Mouse (Mus musculus) midbrain, embryonic 13.5 days (tissue): Measurements from ENCODE around the gene Ddc. TPM values are rescaled to one million over a fixed set of nuclear protein-coding genes. Genes with fewer than 3 reads are reported as not detected.

Experiments
- ATAC-seq: fragments of 200-750 bp; cut with Nextera tagmentation; 2 replicates; pipeline ENCODE4 v1.8.0; 2017; ENCODE audit warnings: mild to moderate bottlenecking, moderate TSS enrichment, moderate library complexity
- H3K27ac ChIP-seq: fragments of 300-500 bp; sonication (generic); 2 replicates; pipeline ENCODE4 v1.5.1; 2015; ENCODE audit warnings: inconsistent platforms, mild to moderate bottlenecking, moderate library complexity
- H3K27me3 ChIP-seq: fragments of 300-500 bp; sonication (generic); 2 replicates; pipeline ENCODE4 v1.6.1; 2015; ENCODE audit warnings: mild to moderate bottlenecking, inconsistent platforms
- H3K36me3 ChIP-seq: fragments of 300-500 bp; sonication (generic); 2 replicates; pipeline ENCODE4 v1.6.1; 2015; ENCODE audit warnings: mild to moderate bottlenecking, inconsistent platforms
- H3K4me1 ChIP-seq: fragments of 300-500 bp; sonication (generic); replicated peaks from 2 replicates; pipeline ENCODE4 v1.6.1; 2015; ENCODE audit warnings: inconsistent platforms
- H3K4me2 ChIP-seq: fragments of 300-500 bp; sonication (generic); replicated peaks from 2 replicates; pipeline ENCODE4 v1.6.1; 2015; ENCODE audit warnings: moderate library complexity, mild to moderate bottlenecking, inconsistent platforms
- H3K4me3 ChIP-seq: fragments of 300-500 bp; sonication (generic); replicated peaks from 2 replicates; pipeline ENCODE4 v1.5.1; 2015; ENCODE audit warnings: mild to moderate bottlenecking, inconsistent platforms
- H3K9ac ChIP-seq: fragments of 300-500 bp; sonication (generic); replicated peaks from 2 replicates; pipeline ENCODE4 v1.6.1; 2015; ENCODE audit warnings: mild to moderate bottlenecking, inconsistent platforms
- H3K9me3 ChIP-seq: fragments of 300-500 bp; sonication (generic); 2 replicates; pipeline ENCODE4 v1.6.1; 2016; ENCODE audit warnings: mild to moderate bottlenecking, inconsistent platforms
- WGBS: fragments of 180-500 bp; shearing (Covaris S2); methylation state at CpG from one replicate; pipeline ENCODE4 v1.1.7; 2015; 5-methylcytosine and 5-hydroxymethylcytosine counted together
- polyA plus RNA-seq: library from polyadenylated mRNA; unstranded; fragments of >200 nt; fragmentation: Nextera tagmentation; extraction: Ambion mirVana; gene quantifications from 2 replicates; pipeline ENCODE4 v1.2.1, GENCODE M21; 2015

Gene Ddc
- polyA plus RNA-seq, result 17.8 and 43.0 TPM in 2 replicates

DNA sequence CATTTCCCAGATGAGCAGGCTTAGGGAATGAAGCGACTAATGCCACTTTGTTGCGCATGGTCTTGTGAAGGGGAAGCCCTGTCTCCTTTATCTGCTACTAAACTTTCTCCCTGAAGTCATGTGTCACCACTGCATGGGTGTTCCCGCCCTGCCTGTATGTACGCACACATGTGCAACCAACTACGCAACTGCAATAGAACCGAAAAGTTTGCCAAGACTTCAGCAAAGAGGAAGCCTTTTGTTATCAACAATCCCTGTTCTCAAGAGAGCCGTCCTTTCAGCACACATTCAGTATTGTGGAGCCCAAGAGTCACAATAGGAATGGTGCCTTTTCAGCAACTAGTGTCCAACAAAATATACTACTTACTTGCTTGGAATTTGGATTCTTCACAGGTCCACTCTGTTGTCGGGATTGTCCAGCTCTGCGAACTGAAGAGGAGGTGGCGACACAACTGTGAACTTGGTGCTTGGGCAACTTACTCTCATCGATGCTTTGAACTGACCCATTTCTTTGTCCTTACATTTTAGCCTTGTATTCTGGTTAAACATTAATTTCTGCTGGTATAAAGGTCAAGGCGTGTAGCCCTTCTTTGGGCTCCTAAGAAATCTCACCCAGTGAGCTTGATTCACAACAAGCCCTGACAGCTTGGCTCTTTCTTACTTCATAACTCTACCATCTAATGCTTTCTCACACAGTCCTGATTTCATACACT, at the start of gene Ddc:
Gene Ddc (minus strand): TSS at position 500 of the 713 bp plus-strand sequence.
- Histone ChIP-seq H3K4me2 (no peak within 1 kb of the TSS), H3K9ac (no peak within 1 kb of the TSS), H3K9me3 (no peaks in the 10 kb centered on the region), H3K36me3 (no peaks in the 10 kb centered on the region), H3K4me1 (no peaks in the 10 kb centered on the region), H3K4me3 (no peak within 1 kb of the TSS), H3K27me3 (no peaks in the 10 kb centered on the region), H3K27ac (no peak within 1 kb of the TSS)
- WGBS, result 81% methylated on average over 12 of the region's 12 CpGs
- no peak for ATAC-seq

- Histone ChIP-seq H3K4me1 (peaks cover 11% of the 10 kb centered on the region), H3K4me2 (no peak overlapping the region), H3K27ac (no peak overlapping the region), H3K4me3 (no peak overlapping the region), H3K9ac (no peak overlapping the region), H3K9me3 (no peaks in the 10 kb centered on the region), H3K36me3 (peaks cover 21% of the 10 kb centered on the region), H3K27me3 (no peaks in the 10 kb centered on the region)
- ATAC-seq, result no peak
- WGBS, result 93% methylated on average over 4 of the region's 4 CpGs
Observed at GRCm38 (mm10) chr11:11945766-11946165, 47.8 kb upstream of the Ddc start.

- Histone ChIP-seq H3K36me3 (peaks cover 21% of the 10 kb centered on the region), H3K27ac (no peak overlapping the region), H3K9me3 (no peaks in the 10 kb centered on the region), H3K9ac (no peak overlapping the region), H3K4me2 (no peak overlapping the region), H3K27me3 (no peaks in the 10 kb centered on the region), H3K4me3 (no peak overlapping the region), H3K4me1 (peaks cover 11% of the 10 kb centered on the region)
- no peak for ATAC-seq
- 97% methylated on average over 4 of the region's 4 CpGs for WGBS
Observed at GRCm38 (mm10) chr11:11944814-11945213, 46.9 kb upstream of the Ddc start.

GRCm38 (mm10) chr11:11944082-11944349, 46.1 kb upstream of the Ddc start:
- Histone ChIP-seq H3K9me3 (no peaks in the 10 kb centered on the region), H3K27me3 (no peaks in the 10 kb centered on the region), H3K9ac (no peak overlapping the region), H3K4me3 (no peak overlapping the region), H3K36me3 (peaks cover 21% of the 10 kb centered on the region), H3K27ac (no peak overlapping the region), H3K4me1 (peaks cover 8% of the 10 kb centered on the region), H3K4me2 (no peak overlapping the region)
- ATAC-seq, result no peak

DNA sequence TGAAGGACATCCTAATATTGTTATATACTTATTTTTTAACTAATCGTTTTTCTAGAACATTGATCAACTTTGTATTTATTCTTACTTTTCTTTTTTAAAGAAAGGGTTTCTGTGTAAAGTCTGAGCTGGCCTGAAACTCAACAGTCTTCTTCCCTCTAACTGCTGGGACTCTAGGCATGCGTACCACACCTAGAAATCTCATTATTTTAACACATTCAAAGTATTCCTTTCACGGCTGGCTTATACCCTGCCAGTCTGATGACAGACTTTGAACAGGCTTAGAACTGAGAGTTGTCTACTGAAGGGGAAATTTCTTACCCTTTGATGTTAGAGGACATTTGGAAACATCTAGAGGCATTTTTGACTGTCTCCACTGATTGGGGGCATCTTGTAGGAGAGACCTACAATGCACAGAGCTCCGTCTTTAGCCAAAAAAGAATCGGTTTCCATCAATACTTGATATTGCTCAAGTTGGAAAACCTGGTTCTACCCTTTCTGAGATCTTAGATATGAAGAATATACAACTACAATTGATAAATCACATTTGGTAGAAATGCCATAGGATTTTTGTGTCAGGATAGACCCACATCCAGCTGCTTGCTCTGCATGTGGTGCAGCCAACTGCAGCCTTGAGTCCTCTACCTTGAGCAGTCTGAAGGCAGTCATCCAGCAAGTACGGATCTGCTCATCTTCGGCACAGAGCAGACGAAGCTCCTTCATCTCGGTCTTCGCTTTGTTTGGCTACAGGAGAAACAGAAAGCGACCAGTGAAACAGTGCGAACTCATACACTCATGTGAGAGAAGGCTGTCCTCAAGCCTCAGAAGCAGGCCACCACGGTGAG, 45.5 kb upstream of the Ddc start:
- Histone ChIP-seq H3K36me3 (peaks cover 21% of the 10 kb centered on the region), H3K4me3 (no peak overlapping the region), H3K27me3 (no peaks in the 10 kb centered on the region), H3K4me2 (no peak overlapping the region), H3K4me1 (peaks cover 3% of the 10 kb centered on the region; the same call in 1 of the 2 replicates), H3K9ac (no peak overlapping the region), H3K9me3 (no peaks in the 10 kb centered on the region), H3K27ac (no peak overlapping the region)
- WGBS, result 79% methylated on average over 13 of the region's 13 CpGs
- ATAC-seq, result no peak

DNA sequence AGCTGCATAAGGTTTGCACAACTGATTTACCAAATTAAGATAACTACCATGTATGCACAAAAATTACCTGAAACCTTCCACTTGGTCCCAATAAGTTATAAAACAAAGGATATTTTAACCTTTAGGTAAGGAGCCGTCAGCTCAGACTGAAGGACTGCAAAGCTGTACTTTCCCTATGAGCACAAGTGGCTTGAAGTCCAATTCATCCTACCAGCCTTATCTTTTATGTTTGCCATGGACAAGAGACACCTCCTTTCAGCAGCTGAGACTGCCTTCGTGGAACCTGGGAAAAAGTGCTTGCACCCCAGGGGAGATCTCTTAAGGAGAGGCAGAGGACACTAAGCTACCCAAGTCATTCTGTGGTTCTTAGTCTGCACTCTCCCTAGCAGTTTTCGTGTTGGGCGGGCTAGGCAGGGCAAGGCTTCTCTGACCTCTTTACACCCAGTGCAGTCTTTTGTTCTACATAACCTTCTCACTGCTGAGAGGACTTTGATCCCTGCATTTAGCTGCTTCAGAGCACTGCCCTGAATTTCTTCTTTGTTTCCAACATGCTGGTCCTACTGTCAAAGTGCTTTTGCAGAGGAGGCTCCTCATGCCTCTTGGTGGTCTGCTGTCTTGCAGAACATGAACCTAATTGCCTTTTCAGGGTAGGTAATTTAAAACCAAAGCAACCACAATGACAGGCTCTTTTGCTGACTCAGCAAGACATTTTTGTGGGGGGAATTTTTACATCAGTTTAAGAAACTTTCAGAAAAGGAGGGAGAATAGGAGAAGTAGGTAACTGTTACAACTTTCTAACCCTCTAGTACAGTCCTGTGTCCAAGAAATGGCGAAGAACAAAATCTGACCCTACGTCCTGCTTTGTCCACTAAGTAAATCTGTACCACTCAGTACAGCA, 44.6 kb upstream of the Ddc start:
- Histone ChIP-seq H3K4me1 (no peaks in the 10 kb centered on the region), H3K9ac (no peak overlapping the region), H3K36me3 (peaks cover 24% of the 10 kb centered on the region), H3K9me3 (no peaks in the 10 kb centered on the region), H3K4me3 (no peak overlapping the region), H3K4me2 (no peak overlapping the region), H3K27ac (no peak overlapping the region), H3K27me3 (no peaks in the 10 kb centered on the region)
- no peak for ATAC-seq
- 33% methylated on average over 6 of the region's 6 CpGs for WGBS

- peaks cover 31% of the 10 kb centered on the region for H3K36me3 ChIP-seq
- 30% methylated on average over 5 of the region's 5 CpGs for WGBS
- no peak for ATAC-seq
Observed at GRCm38 (mm10) chr11:11940833-11941681, 43.1 kb upstream of the Ddc start.

DNA sequence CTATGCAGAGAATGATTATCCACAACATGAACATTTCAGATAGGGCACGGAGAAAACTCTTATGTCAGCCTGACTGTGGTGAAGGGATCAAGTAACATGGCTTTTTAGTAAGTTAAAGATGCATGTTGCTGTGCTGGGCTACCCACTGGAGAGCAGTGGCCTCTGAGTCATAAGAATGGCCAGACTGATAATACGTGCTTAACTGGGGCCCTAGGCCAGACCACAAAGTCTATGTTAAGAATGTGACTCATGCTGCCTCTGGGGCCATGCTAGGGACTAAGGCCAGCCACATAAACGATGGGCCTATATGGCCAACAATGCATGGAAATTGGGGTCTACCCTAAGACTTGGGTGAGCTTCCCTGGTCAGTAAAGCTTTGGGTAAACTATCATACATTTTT, 41.7 kb upstream of the Ddc start:
- H3K4me3 ChIP-seq, result no peak overlapping the region
- no peak for ATAC-seq
- 79% methylated on average over 3 of the region's 3 CpGs for WGBS

More at GRCm38 (mm10) chr11:11940833-11941681, 43.1 kb upstream of the Ddc start:
- Histone ChIP-seq H3K9me3 (no peaks in the 10 kb centered on the region), H3K4me1 (no peaks in the 10 kb centered on the region), H3K27me3 (no peaks in the 10 kb centered on the region), H3K4me2 (no peak overlapping the region), H3K27ac (no peak overlapping the region), H3K4me3 (no peak overlapping the region), H3K9ac (no peak overlapping the region)

GRCm38 (mm10) chr11:11938591-11938990, 40.6 kb upstream of the Ddc start:
- Histone ChIP-seq H3K9me3 (no peaks in the 10 kb centered on the region), H3K4me2 (no peak overlapping the region), H3K36me3 (peaks cover 37% of the 10 kb centered on the region), H3K27me3 (no peaks in the 10 kb centered on the region), H3K9ac (no peak overlapping the region), H3K27ac (no peak overlapping the region), H3K4me1 (no peaks in the 10 kb centered on the region), H3K4me3 (no peak overlapping the region)
- ATAC-seq, result no peak
- 95% methylated on average over 1 of the region's 1 CpGs for WGBS

More for the DNA sequence above, 41.7 kb upstream of the Ddc start:
- Histone ChIP-seq H3K9ac (no peak overlapping the region), H3K27me3 (no peaks in the 10 kb centered on the region), H3K9me3 (no peaks in the 10 kb centered on the region), H3K4me2 (no peak overlapping the region), H3K4me1 (no peaks in the 10 kb centered on the region), H3K27ac (no peak overlapping the region), H3K36me3 (peaks cover 36% of the 10 kb centered on the region)

DNA sequence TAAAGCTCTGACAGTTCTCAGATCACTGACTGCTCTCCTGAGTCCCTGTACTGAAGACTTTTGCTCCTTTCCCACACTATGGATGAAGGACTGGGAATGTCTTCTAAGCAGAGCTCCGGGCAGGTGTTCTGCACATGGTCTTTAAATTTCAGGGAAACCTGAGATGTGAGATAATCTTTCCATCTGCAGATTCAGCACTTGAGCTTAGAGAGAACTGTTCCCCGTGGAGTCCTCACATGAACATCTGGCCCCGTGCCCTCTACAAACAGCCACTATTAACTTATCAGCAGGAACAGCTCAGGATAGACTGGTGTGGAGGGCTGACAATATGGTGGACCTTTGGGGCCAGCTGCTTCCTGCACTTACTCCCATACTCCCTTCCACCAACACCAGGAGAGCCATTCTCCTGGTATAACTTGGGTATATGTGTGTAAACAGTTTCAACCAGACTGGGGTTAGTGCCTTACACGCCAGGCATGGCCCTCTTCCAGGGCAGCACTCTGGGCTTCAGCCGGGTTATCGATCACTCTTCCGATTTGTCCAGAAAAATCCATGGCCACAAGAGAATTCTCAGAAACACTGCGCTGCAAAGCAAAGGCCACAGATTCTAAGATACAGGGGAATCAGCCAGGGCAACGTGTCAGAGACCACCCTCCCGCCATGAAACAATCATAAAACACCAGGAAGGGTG, 39.5 kb upstream of the Ddc start:
- Histone ChIP-seq H3K9me3 (no peaks in the 10 kb centered on the region), H3K4me1 (no peaks in the 10 kb centered on the region), H3K9ac (no peak overlapping the region), H3K27me3 (no peaks in the 10 kb centered on the region), H3K27ac (no peak overlapping the region), H3K4me2 (no peak overlapping the region), H3K4me3 (no peak overlapping the region), H3K36me3 (peaks cover 39% of the 10 kb centered on the region)
- 92% methylated on average over 10 of the region's 10 CpGs for WGBS
- no peak for ATAC-seq

DNA sequence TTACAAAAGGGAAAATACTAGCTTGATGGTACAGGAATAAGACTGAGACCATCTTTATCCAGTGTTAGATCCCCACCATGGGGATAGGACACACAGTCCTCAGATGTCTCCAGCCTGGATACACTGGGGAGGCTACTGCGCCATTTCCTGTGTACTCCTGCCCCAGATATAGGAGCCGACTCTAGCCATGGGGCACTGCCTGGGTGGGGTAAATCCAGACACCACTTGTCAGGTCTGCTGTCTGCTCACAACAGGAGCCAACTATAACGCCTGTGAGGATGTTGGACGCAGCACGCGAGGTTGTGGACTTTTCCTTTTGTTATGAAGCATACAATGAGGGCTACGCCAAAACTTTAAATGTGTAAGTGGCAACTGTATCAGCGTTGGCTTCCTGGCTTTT, 36.9 kb upstream of the Ddc start:
- no peaks in the 10 kb centered on the region for H3K27me3 ChIP-seq
- no peak overlapping the region for H3K9ac ChIP-seq
- ATAC-seq, result no peak
- H3K4me3 ChIP-seq, result no peak overlapping the region
- no peak overlapping the region for H3K27ac ChIP-seq
- peaks cover 42% of the 10 kb centered on the region for H3K36me3 ChIP-seq
- H3K4me2 ChIP-seq, result no peak overlapping the region
- no peaks in the 10 kb centered on the region for H3K9me3 ChIP-seq
- WGBS, result 86% methylated on average over 8 of the region's 8 CpGs
- H3K4me1 ChIP-seq, result 0 out of 2 replicates have a peak, but pooled peaks cover 3% of the 10 kb centered on the region
